Mouse (Mus musculus) kidney, embryonic 14.5 days (tissue): ENCODE measurements around the gene Mmp11. TPM values are rescaled to one million over a fixed set of nuclear protein-coding genes. Genes with fewer than 3 reads are reported as not detected.

Experiments used
- ATAC-seq: fragments of 200-750 bp; cut with Nextera tagmentation; 2 replicates; pipeline ENCODE4 v1.8.0; 2017; ENCODE audit warnings: moderate number of reproducible peaks, mild to moderate bottlenecking, moderate TSS enrichment, moderate library complexity; ENCODE audit not compliant: low FRiP score, low TSS enrichment
- H3K27ac ChIP-seq: fragments of 300-500 bp; sonication (generic); 2 replicates; pipeline ENCODE4 v1.5.1; 2014; ENCODE audit warnings: low read depth, mild to moderate bottlenecking, low read length, moderate library complexity, mixed read lengths
- H3K27me3 ChIP-seq: fragments of 300-500 bp; sonication (generic); 2 replicates; pipeline ENCODE4 v1.6.1; 2014; ENCODE audit warnings: mild to moderate bottlenecking, low read length; ENCODE audit not compliant: control insufficient read depth, insufficient read depth
- H3K36me3 ChIP-seq: fragments of 300-500 bp; sonication (generic); 2 replicates; pipeline ENCODE4 v1.6.1; 2014; ENCODE audit warnings: low read length, mixed read lengths; ENCODE audit not compliant: control insufficient read depth, insufficient read depth
- H3K4me1 ChIP-seq: fragments of 300-500 bp; sonication (generic); 2 replicates; pipeline ENCODE4 v1.6.1; 2014; ENCODE audit warnings: low read length, mixed read lengths; ENCODE audit not compliant: control insufficient read depth, insufficient read depth
- H3K4me2 ChIP-seq: fragments of 300-500 bp; sonication (generic); replicated peaks from 2 replicates; pipeline ENCODE4 v1.6.1; 2014; ENCODE audit warnings: low read depth, mild to moderate bottlenecking, low read length
- H3K4me3 ChIP-seq: fragments of 300-500 bp; sonication (generic); 2 replicates; pipeline ENCODE4 v1.5.1; 2014; ENCODE audit warnings: mild to moderate bottlenecking, low read length
- H3K9ac ChIP-seq: fragments of 300-500 bp; sonication (generic); 2 replicates; pipeline ENCODE4 v1.6.1; 2014; ENCODE audit warnings: low read depth, mild to moderate bottlenecking, low read length, moderate library complexity
- H3K9me3 ChIP-seq: fragments of 300-500 bp; sonication (generic); 2 replicates; pipeline ENCODE4 v1.6.1; 2016; ENCODE audit warnings: low read length; ENCODE audit not compliant: control insufficient read depth
- WGBS: fragments of 180-500 bp; shearing (Covaris S2); extraction: QIAGEN DNeasy Blood & Tissue Kit; methylation state at CpG from one replicate; pipeline ENCODE4 v1.1.7; 2014; 5-methylcytosine and 5-hydroxymethylcytosine counted together
- polyA plus RNA-seq: library from polyadenylated mRNA; unstranded; fragments of >200 nt; fragmentation: Nextera tagmentation; extraction: Ambion mirVana; gene quantifications from 2 replicates; pipeline ENCODE4 v1.2.1, GENCODE M21; 2014

Gene Mmp11
- polyA plus RNA-seq, 1 experiment from 2014 or later, result 53.9 TPM

DNA sequence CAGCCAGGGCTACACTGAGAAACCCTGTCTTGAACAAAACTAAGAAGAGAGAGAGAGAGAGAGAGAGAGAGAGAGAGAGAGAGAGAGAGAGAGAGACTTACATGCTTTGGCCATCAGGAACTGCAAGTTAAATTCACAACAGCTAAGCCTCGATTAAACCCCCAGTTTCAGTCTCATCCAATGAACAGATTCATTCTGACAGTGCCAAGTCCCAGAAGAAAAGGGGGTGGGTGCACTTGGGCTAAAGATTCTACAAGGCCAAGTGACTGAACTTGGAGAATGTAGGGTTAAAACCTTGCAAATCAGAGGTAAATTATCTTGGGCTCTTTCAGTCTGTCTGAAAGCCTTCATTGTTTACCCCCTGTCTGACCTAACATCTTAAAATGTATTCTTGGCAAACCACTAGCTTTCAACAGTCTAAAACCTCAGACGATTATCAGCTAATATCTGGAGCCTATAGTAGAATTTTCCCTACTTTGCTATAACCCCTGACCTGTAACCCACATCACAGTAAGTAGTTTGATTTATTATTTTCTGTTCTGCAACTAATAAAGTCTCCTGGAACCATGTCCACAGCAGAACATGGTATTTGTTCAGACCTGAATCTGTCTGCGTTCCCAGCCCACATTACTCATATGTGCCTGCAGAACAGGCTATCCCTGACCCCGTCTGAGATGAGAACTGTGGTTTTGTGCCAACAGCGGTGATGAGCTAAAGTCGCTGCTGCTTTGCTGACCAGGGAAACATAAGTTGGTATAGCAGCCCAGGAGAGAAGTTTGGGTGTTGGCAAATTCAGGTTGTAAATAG is 55.3 kb downstream of the Mmp11 start:
- Histone ChIP-seq H3K36me3 (no peaks in the 10 kb centered on the region), H3K4me3 (no peak overlapping the region), H3K4me2 (no peak overlapping the region), H3K27ac (0 out of 2 replicates have a peak overlapping the region, but pooled peaks have one; percentile 9), H3K9me3 (no peaks in the 10 kb centered on the region), H3K27me3 (no peaks in the 10 kb centered on the region), H3K9ac (no peak overlapping the region), H3K4me1 (peaks cover 4% of the 10 kb centered on the region; the same call in 1 of the 2 replicates)
- no peak for ATAC-seq
- 58% methylated on average over 6 of the region's 6 CpGs for WGBS

DNA sequence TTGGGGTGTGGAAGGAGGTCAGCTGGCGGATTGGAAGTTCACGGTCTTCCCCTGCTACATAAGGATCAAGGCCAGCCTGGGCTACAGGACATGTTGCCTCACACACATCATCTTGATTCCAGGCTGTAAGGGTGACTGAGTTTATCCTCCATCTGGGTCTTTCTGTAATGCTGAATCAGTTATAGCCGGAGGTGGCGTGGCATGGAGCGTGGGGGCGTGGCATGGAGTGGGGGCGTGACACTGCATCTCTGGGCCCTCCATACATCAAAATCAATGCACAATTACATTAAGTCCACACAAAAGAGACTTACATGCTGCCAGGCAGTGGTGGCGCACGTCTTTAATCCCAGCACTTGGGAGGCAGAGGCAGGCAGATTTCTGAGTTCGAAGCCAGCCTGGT is 55.9 kb downstream of the Mmp11 start:
- no peaks in the 10 kb centered on the region for H3K27me3 ChIP-seq
- H3K27ac ChIP-seq, result no peak overlapping the region
- H3K4me3 ChIP-seq, result no peak overlapping the region
- peaks cover 4% of the 10 kb centered on the region; the same call in 1 of the 2 replicates for H3K4me1 ChIP-seq
- no peak overlapping the region for H3K4me2 ChIP-seq
- H3K9ac ChIP-seq, result no peak overlapping the region
- no peak for ATAC-seq
- WGBS, result 91% methylated on average over 10 of the region's 10 CpGs
- no peaks in the 10 kb centered on the region for H3K9me3 ChIP-seq
- H3K36me3 ChIP-seq, result no peaks in the 10 kb centered on the region

DNA sequence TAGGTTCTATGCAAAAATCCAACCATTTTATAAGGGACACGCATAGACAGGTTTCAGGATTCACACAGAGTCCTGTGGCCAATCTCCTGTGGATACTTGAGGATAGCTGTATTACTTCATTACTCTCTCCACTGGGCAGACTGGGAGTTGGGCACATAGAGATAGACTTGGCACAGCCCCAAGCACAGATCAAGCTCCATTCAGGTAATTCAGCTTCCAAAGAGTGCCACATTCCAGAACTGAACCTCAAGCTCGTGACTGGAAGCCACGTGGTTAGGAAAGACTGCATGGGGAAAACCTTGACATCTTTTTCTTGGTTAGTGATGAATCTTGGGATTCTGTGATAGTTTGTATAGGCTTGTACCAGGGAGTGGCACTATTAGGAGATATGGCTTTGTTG is 57.5 kb downstream of the Mmp11 start:
- no peak for ATAC-seq
- H3K9me3 ChIP-seq, result no peaks in the 10 kb centered on the region
- no peak overlapping the region for H3K9ac ChIP-seq
- no peaks in the 10 kb centered on the region for H3K36me3 ChIP-seq
- peaks cover 5% of the 10 kb centered on the region; the same call in 1 of the 2 replicates for H3K4me1 ChIP-seq
- H3K27ac ChIP-seq, result no peak overlapping the region
- no peak overlapping the region for H3K4me3 ChIP-seq
- H3K4me2 ChIP-seq, result no peak overlapping the region
- WGBS, result 86% methylated on average over 3 of the region's 3 CpGs
- no peaks in the 10 kb centered on the region for H3K27me3 ChIP-seq

DNA sequence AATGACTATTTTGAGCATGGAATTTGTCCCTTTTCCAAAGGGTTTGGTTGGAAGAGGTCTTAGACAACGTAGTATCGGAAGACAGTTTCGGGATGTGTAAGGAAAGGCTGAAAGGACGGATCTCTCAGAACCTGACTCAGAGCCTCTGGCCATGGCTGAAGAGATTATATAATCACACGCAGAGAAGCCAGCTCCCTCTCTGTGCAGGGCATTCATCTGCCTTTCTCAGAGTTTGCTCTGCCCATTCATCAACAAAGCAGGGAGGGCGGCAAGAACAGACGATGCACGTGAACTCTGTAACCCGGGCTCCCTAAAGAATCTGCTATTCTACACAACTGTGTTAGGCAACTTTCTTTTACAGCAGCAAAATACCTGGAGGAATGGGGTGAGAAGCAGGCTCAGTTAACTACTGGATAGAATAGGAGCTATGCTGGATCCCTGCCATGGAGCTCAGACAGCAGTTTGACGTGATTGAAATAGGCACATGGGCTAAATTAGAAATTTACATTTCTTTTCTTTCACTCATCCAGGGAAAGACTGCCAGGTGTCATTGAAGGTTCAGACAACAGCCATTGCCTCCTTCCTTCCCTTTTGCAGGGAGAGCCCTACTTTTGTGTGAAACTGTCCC is 62.6 kb downstream of the Mmp11 start:
- H3K4me2 ChIP-seq, result peak overlapping the region; percentile 65
- peak overlapping the region; percentile 50; the same call in 1 of the 2 replicates for H3K9ac ChIP-seq
- H3K36me3 ChIP-seq, result no peaks in the 10 kb centered on the region
- H3K27me3 ChIP-seq, result no peaks in the 10 kb centered on the region
- WGBS, result 38% methylated on average over 10 of the region's 10 CpGs
- peaks cover 9% of the 10 kb centered on the region for H3K4me1 ChIP-seq
- no peak overlapping the region for H3K27ac ChIP-seq
- no peaks in the 10 kb centered on the region for H3K9me3 ChIP-seq
- H3K4me3 ChIP-seq, result peak overlapping the region; percentile 30
- ATAC-seq, result no peak

Other genes starting within 250 kb of the Mmp11 start
- 32.3 and 37.7 TPM in 2 replicates for gene Cabin1, start 172.2 kb downstream of the Mmp11 start, polyA plus RNA-seq
- 75.7 and 90.4 TPM in 2 replicates for gene Ddt, start 163.1 kb downstream of the Mmp11 start, polyA plus RNA-seq
- gene Gm20441, start 155.5 kb downstream of the Mmp11 start, polyA plus RNA-seq, result not detected in 2 replicates
- gene Gstt3, start 155.1 kb downstream of the Mmp11 start, polyA plus RNA-seq, result 29.7 and 43.4 TPM in 2 replicates
- 10.6 and 12.1 TPM in 2 replicates for gene Gstt1, start 137.9 kb downstream of the Mmp11 start, polyA plus RNA-seq
- not detected in 2 replicates for gene Gstt4, start 114.0 kb downstream of the Mmp11 start, polyA plus RNA-seq
- gene Gstt2, start 99.1 kb downstream of the Mmp11 start, polyA plus RNA-seq, result 28.2 and 29.1 TPM in 2 replicates
- 2,350 and 2,543 TPM in 2 replicates for gene Mif, start 76.3 kb downstream of the Mmp11 start, polyA plus RNA-seq
- 3.2 and 4.1 TPM in 2 replicates for gene Derl3, start 43.1 kb downstream of the Mmp11 start, polyA plus RNA-seq
- gene Smarcb1, start 14.9 kb downstream of the Mmp11 start, polyA plus RNA-seq, result 176 and 238 TPM in 2 replicates
- gene Chchd10, start 3.4 kb downstream of the Mmp11 start, polyA plus RNA-seq, result 94.4 and 99.4 TPM in 2 replicates
- gene Gm867, start 4.2 kb upstream of the Mmp11 start, polyA plus RNA-seq, result 0.35 TPM in 1 of 2 replicates, not detected in the other
- 1.1 and 1.4 TPM in 2 replicates for gene Vpreb3, start 6.6 kb upstream of the Mmp11 start, polyA plus RNA-seq
- not detected in 2 replicates for gene Gm5134, start 18.0 kb upstream of the Mmp11 start, polyA plus RNA-seq
- gene Zfp280b, start 96.2 kb upstream of the Mmp11 start, polyA plus RNA-seq, result 16.7 and 24.9 TPM in 2 replicates
- gene Slc5a4b, start 174.5 kb upstream of the Mmp11 start, polyA plus RNA-seq, result 0.30 TPM in 1 of 2 replicates, not detected in the other
- not detected in 2 replicates for gene Slc5a4a, start 211.0 kb upstream of the Mmp11 start, polyA plus RNA-seq